Mouse (Mus musculus): ENCODE results near the gene Cacna1g.

Cacna1g gene

GRCm38 (mm10) chr11:94481963-94482362 lies 8.0 kb upstream of the Cacna1g start:
- no peak for DNase-seq (ENCODE audit: low spot score in 2 of 2)

- DNase-seq (ENCODE audit: low spot score in 2 of 2): no peak
Measured at GRCm38 (mm10) chr11:94480382-94480781, 6.4 kb upstream of the Cacna1g start.

GRCm38 (mm10) chr11:94477651-94478050 lies 3.7 kb upstream of the Cacna1g start:
- DNase-seq (ENCODE audit: low spot score in 2 of 2): no peak

- DNase-seq (ENCODE audit: low spot score in 2 of 2): no peak
Measured at GRCm38 (mm10) chr11:94475722-94476121, 1.7 kb upstream of the Cacna1g start.

- no peak for DNase-seq (ENCODE audit: low spot score in 2 of 2)
Measured at GRCm38 (mm10) chr11:94474544-94474910, 529 bp upstream of the Cacna1g start.

GRCm38 (mm10) chr11:94472916-94473706 lies 887 bp downstream of the Cacna1g start:
- DNase-seq (ENCODE audit: low spot score in 2 of 2): no peak

- no peak for DNase-seq (ENCODE audit: low spot score in 2 of 2)
Measured at GRCm38 (mm10) chr11:94472585-94472915, 1.4 kb downstream of the Cacna1g start.

GRCm38 (mm10) chr11:94471740-94472584 lies 2.0 kb downstream of the Cacna1g start:
- DNase-seq (ENCODE audit: low spot score in 2 of 2): no peak

- no peak for DNase-seq (ENCODE audit: low spot score in 2 of 2)
Measured at GRCm38 (mm10) chr11:94470391-94470790, 3.6 kb downstream of the Cacna1g start.

GRCm38 (mm10) chr11:94469136-94470064 lies 4.6 kb downstream of the Cacna1g start:
- no peak for DNase-seq (ENCODE audit: low spot score in 2 of 2)

- no peak for DNase-seq (ENCODE audit: low spot score in 2 of 2)
Measured at GRCm38 (mm10) chr11:94468582-94469064, 5.4 kb downstream of the Cacna1g start.

- DNase-seq (ENCODE audit: low spot score in 2 of 2): no peak
Measured at GRCm38 (mm10) chr11:94466333-94466855, 7.6 kb downstream of the Cacna1g start.

GRCm38 (mm10) chr11:94464170-94464569 lies 9.8 kb downstream of the Cacna1g start:
- no peak for DNase-seq (ENCODE audit: low spot score in 2 of 2)

GRCm38 (mm10) chr11:94461856-94462255 lies 12.1 kb downstream of the Cacna1g start:
- DNase-seq (ENCODE audit: low spot score in 2 of 2): no peak

- DNase-seq (ENCODE audit: low spot score in 2 of 2): no peak
Measured at GRCm38 (mm10) chr11:94457001-94457400, 17.0 kb downstream of the Cacna1g start.

GRCm38 (mm10) chr11:94456347-94456746 lies 17.7 kb downstream of the Cacna1g start:
- peak; percentile 73 to 80 for DNase-seq (ENCODE audit: low spot score in 2 of 2)

GRCm38 (mm10) chr11:94455161-94455820 lies 18.7 kb downstream of the Cacna1g start:
- peak; percentile 56 to 77 for DNase-seq (ENCODE audit: low spot score in 2 of 2)

GRCm38 (mm10) chr11:94454756-94455155 lies 19.2 kb downstream of the Cacna1g start:
- no peak for DNase-seq (ENCODE audit: low spot score in 2 of 2)

- DNase-seq (ENCODE audit: low spot score in 2 of 2): no peak
Measured at GRCm38 (mm10) chr11:94451091-94451773, 22.8 kb downstream of the Cacna1g start.

- no peak for DNase-seq (ENCODE audit: low spot score in 2 of 2)
Measured at GRCm38 (mm10) chr11:94449886-94450285, 24.1 kb downstream of the Cacna1g start.

Measured in spleen, postnatal 4 days (tissue).